25 mouse cellular contexts compared by ENCODE assay signal in the genomic region with DNA sequence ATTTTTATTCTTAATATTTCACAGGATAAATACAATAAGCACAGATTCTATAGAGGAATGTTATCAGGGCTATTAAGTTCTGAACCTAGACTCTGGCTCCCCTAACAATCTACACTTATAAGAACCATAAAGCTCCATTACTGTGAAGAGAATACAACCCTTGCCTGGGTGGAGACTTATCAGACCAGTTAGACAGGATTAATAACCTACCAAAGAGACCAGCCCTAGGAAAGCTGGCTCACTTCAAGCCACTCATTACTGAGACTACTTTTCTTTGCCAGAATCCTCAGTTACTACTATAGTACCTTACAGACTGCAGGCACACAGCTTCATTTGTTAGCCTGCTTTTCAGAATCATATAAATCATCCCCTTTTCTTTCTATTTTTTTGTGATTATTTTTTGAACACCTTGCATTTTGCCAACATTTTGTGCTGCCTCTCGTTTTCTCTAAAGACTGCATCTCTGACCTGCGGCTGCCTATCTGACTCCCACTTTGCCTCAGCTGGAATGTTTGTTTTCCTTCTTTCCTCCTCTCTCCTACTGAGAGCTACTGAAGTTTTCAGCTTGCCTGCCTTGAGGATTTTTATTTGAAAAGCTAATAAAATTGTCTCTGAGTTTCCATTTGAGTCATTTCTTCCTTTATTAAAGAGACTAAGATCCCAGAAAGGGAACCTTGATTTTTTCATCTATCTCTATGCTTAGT.
DNase-seq lines count a peak whose midpoint lies in the region; ATAC-seq and TF ChIP-seq lines count a peak whose summit lies in the region.
"Had no signal": no experiment of that assay in that cellular context is flagged by ENCODE, and none has a peak within 500 bp of the region (broad histone marks: within the 10 kb centered on the region; RNA-seq: fewer than 3 reads in every experiment).

No protein-coding gene starts in this region.

- H3K4me3 ChIP-seq in lung, embryonic 14.5 days (ENCODE audit: low read depth, low read length), result no peak overlapping the region
- no peak overlapping the region for H3K4me3 ChIP-seq in intestine, postnatal 0 days (ENCODE audit: low read depth, low read length)
- no peak overlapping the region for H3K4me3 ChIP-seq in forebrain, embryonic 16.5 days (replicated peaks; ENCODE audit: low read length)
- H3K4me3 ChIP-seq: embryonic facial prominence, embryonic 13.5 days; forebrain, embryonic 12.5 days; heart, embryonic 10.5 days; heart, embryonic 15.5 days; liver, embryonic 15.5 days had no signal

- peak; percentile 94 for ATAC-seq in lung, embryonic 14.5 days (ENCODE audit: insufficient read depth)
- ATAC-seq in intestine, postnatal 0 days, result peak; percentile 75; the same call in 1 of the 2 replicates
- no peak for ATAC-seq in forebrain, embryonic 16.5 days
- ATAC-seq: activated CD4-positive, CD25-positive, alpha-beta regulatory T cell, adult 4 months; hindbrain, embryonic 16.5 days had no signal

- no peak for TF ChIP-seq CTCF in lung, embryonic 14.5 days (IDR thresholded peaks at IDR 0.05; ENCODE audit: low read depth)
- TF ChIP-seq CTCF in brain, embryonic 14.5 days (IDR thresholded peaks at IDR 0.05; ENCODE audit: borderline replicate concordance, extremely low read depth, insufficient read depth, insufficient read length), result no peak
- no peak for TF ChIP-seq CTCF in intestine, postnatal 0 days (IDR thresholded peaks at IDR 0.05; ENCODE audit: low read depth)

- H3K9me3 ChIP-seq in lung, embryonic 14.5 days (ENCODE audit: low read depth, low read length), result no peaks in the 10 kb centered on the region
- H3K9me3 ChIP-seq in intestine, postnatal 0 days (ENCODE audit: control insufficient read depth), result no peaks in the 10 kb centered on the region
- H3K9me3 ChIP-seq in forebrain, embryonic 16.5 days (ENCODE audit: control insufficient read depth, low read length), result peaks cover 2% of the 10 kb centered on the region; the same call in 1 of the 2 replicates
- H3K9me3 ChIP-seq: embryonic facial prominence, embryonic 13.5 days; forebrain, embryonic 12.5 days; heart, embryonic 10.5 days; heart, embryonic 15.5 days; liver, embryonic 15.5 days had no signal

- no peaks in the 10 kb centered on the region for H3K36me3 ChIP-seq in lung, embryonic 14.5 days (ENCODE audit: insufficient read depth)
- H3K36me3 ChIP-seq in intestine, postnatal 0 days (ENCODE audit: control insufficient read depth, insufficient read depth), result no peaks in the 10 kb centered on the region
- H3K36me3 ChIP-seq in forebrain, embryonic 16.5 days (ENCODE audit: control insufficient read depth, insufficient read depth), result no peaks in the 10 kb centered on the region
- H3K36me3 ChIP-seq: embryonic facial prominence, embryonic 13.5 days; forebrain, embryonic 12.5 days; heart, embryonic 10.5 days; heart, embryonic 15.5 days; liver, embryonic 15.5 days had no signal

- 13% methylated on average over 2 of the region's 2 CpGs for WGBS in lung, embryonic 14.5 days
- WGBS in intestine, postnatal 0 days, result 31% methylated on average over 2 of the region's 2 CpGs
- 71% methylated on average over 2 of the region's 2 CpGs for WGBS in forebrain, embryonic 16.5 days

- no peak for TF ChIP-seq POLR2A in brain, embryonic 14.5 days (IDR thresholded peaks at IDR 0.05; ENCODE audit: borderline replicate concordance, extremely low read depth, insufficient read depth, insufficient read length, poor library complexity, severe bottlenecking)

- peak overlapping the region; percentile 77 for H3K27ac ChIP-seq in lung, embryonic 14.5 days (ENCODE audit: low read depth)
- no peak overlapping the region for H3K27ac ChIP-seq in intestine, postnatal 0 days (ENCODE audit: low read depth, low read length)
- no peak overlapping the region for H3K27ac ChIP-seq in forebrain, embryonic 16.5 days (ENCODE audit: low read length)
- H3K27ac ChIP-seq: embryonic facial prominence, embryonic 13.5 days; forebrain, embryonic 12.5 days; heart, embryonic 10.5 days; heart, embryonic 15.5 days; liver, embryonic 15.5 days had no signal

- no peak overlapping the region for H3K4me2 ChIP-seq in lung, embryonic 14.5 days
- no peak overlapping the region for H3K4me2 ChIP-seq in intestine, postnatal 0 days (replicated peaks; ENCODE audit: low read depth)
- no peak overlapping the region for H3K4me2 ChIP-seq in forebrain, embryonic 16.5 days (ENCODE audit: low read length)
- H3K4me2 ChIP-seq: embryonic facial prominence, embryonic 13.5 days; forebrain, embryonic 12.5 days; heart, embryonic 15.5 days; liver, embryonic 15.5 days had no signal

- no peak overlapping the region for H3K9ac ChIP-seq in lung, embryonic 14.5 days
- no peak overlapping the region for H3K9ac ChIP-seq in intestine, postnatal 0 days (ENCODE audit: low read depth, low read length)
- no peak overlapping the region for H3K9ac ChIP-seq in forebrain, embryonic 16.5 days (replicated peaks; ENCODE audit: low read depth, low read length)
- H3K9ac ChIP-seq: embryonic facial prominence, embryonic 13.5 days; forebrain, embryonic 12.5 days; heart, embryonic 15.5 days; liver, embryonic 15.5 days had no signal

- H3K4me1 ChIP-seq in lung, embryonic 14.5 days (ENCODE audit: insufficient read depth), result no peaks in the 10 kb centered on the region
- no peaks in the 10 kb centered on the region for H3K4me1 ChIP-seq in intestine, postnatal 0 days (replicated peaks; ENCODE audit: control insufficient read depth, insufficient read depth, low read length)
- H3K4me1 ChIP-seq in forebrain, embryonic 16.5 days (replicated peaks; ENCODE audit: control insufficient read depth, insufficient read depth, low read length), result no peaks in the 10 kb centered on the region
- H3K4me1 ChIP-seq: embryonic facial prominence, embryonic 13.5 days; forebrain, embryonic 12.5 days; heart, embryonic 10.5 days; heart, embryonic 15.5 days; liver, embryonic 15.5 days had no signal

- DNase-seq in embryo, embryonic 10 days (ENCODE audit: low spot score), result peak; percentile 4
- no peak for DNase-seq in embryo, embryonic 11 days
- DNase-seq in lung, embryonic 14.5 days, result peak; percentile 54
- no peak for DNase-seq in lung, postnatal 14 days
- DNase-seq in brain, embryonic 14.5 days (ENCODE audit: low read depth), result peak; percentile 12
- DNase-seq in cerebellum, adult 18-20 months, result no peak
- DNase-seq: adrenal gland, adult 2 months; adrenal gland, postnatal 36 days; cerebellum, adult 8-10 months; cerebellum, postnatal 25 days; gastrocnemius, postnatal 10 days; kidney, adult 11 months; layer of hippocampus, postnatal 36 days; midbrain, embryonic 14.5 days; right cerebral cortex, postnatal 25 days had no signal

- H3K27me3 ChIP-seq in lung, embryonic 14.5 days (ENCODE audit: insufficient read depth, low read length), result no peaks in the 10 kb centered on the region
- H3K27me3 ChIP-seq in intestine, postnatal 0 days (replicated peaks; ENCODE audit: control insufficient read depth, insufficient read depth, low read length), result no peaks in the 10 kb centered on the region
- H3K27me3 ChIP-seq in forebrain, embryonic 16.5 days (replicated peaks; ENCODE audit: control insufficient read depth, insufficient read depth, low read length), result no peaks in the 10 kb centered on the region
- H3K27me3 ChIP-seq: CH12.LX; embryonic facial prominence, embryonic 13.5 days; forebrain, embryonic 12.5 days; heart, embryonic 15.5 days; liver, embryonic 15.5 days had no signal

Comparison
In these comparisons a context has a peak if more than half of its experiments do, and no peak if none do; other contexts are left out.
1. DNase-seq: peak in embryo, embryonic 10 days (single experiment), lung, embryonic 14.5 days (single experiment) and brain, embryonic 14.5 days (single experiment); none in embryo, embryonic 11 days (single experiment), lung, postnatal 14 days (single experiment) and cerebellum, adult 18-20 months (0 of 2).